Mouse (Mus musculus) liver, embryonic 16.5 days (tissue): ENCODE data around the gene 4933406M09Rik. TPM values are rescaled to one million over a fixed set of nuclear protein-coding genes. Genes with fewer than 3 reads are reported as not detected.

Experiments used
- ATAC-seq: fragments of 200-750 bp; cut with Nextera tagmentation; 2 replicates; pipeline ENCODE4 v1.8.0; 2017; ENCODE audit warnings: low read depth, mild to moderate bottlenecking, moderate number of reproducible peaks, moderate library complexity
- H3K27ac ChIP-seq: fragments of 300-500 bp; sonication (generic); 2 replicates; pipeline ENCODE4 v1.5.1; 2014; ENCODE audit warnings: mild to moderate bottlenecking, low read length
- H3K27me3 ChIP-seq: fragments of 300-500 bp; sonication (generic); 2 replicates; pipeline ENCODE4 v1.6.1; 2014; ENCODE audit warnings: low read depth, low read length, mixed read lengths; ENCODE audit not compliant: control insufficient read depth, insufficient read depth
- H3K36me3 ChIP-seq: fragments of 300-500 bp; sonication (generic); 2 replicates; pipeline ENCODE4 v1.6.1; 2014; ENCODE audit warnings: mild to moderate bottlenecking; ENCODE audit not compliant: control insufficient read depth, insufficient read depth
- H3K4me1 ChIP-seq: fragments of 300-500 bp; sonication (generic); 2 replicates; pipeline ENCODE4 v1.6.1; 2014; ENCODE audit warnings: low read depth, low read length, mixed read lengths; ENCODE audit not compliant: control insufficient read depth
- H3K4me2 ChIP-seq: fragments of 300-500 bp; sonication (generic); 2 replicates; pipeline ENCODE4 v1.6.1; 2014; ENCODE audit warnings: low read depth, low read length, mixed read lengths
- H3K4me3 ChIP-seq: fragments of 300-500 bp; sonication (generic); 2 replicates; pipeline ENCODE4 v1.5.1; 2014; ENCODE audit warnings: low read depth, mild to moderate bottlenecking, low read length
- H3K9ac ChIP-seq: fragments of 300-500 bp; sonication (generic); 2 replicates; pipeline ENCODE4 v1.6.1; 2014; ENCODE audit warnings: low read depth, low read length
- H3K9me3 ChIP-seq: fragments of 300-500 bp; sonication (generic); replicated peaks from 2 replicates; pipeline ENCODE4 v1.6.1; 2016; ENCODE audit warnings: low read length; ENCODE audit not compliant: control insufficient read depth
- WGBS: fragments of 180-500 bp; shearing (Covaris S2); extraction: QIAGEN DNeasy Blood & Tissue Kit; methylation state at CpG from one replicate; pipeline ENCODE4 v1.1.7; 2014; ENCODE audit not compliant: insufficient replicate concordance; 5-methylcytosine and 5-hydroxymethylcytosine counted together
- polyA plus RNA-seq: library from polyadenylated mRNA; unstranded; fragments of >200 nt; fragmentation: Nextera tagmentation; extraction: Ambion mirVana; gene quantifications from 2 replicates; pipeline ENCODE4 v1.2.1, GENCODE M21; 2015

The 4933406M09Rik gene
- polyA plus RNA-seq = not detected in 2 replicates

DNA sequence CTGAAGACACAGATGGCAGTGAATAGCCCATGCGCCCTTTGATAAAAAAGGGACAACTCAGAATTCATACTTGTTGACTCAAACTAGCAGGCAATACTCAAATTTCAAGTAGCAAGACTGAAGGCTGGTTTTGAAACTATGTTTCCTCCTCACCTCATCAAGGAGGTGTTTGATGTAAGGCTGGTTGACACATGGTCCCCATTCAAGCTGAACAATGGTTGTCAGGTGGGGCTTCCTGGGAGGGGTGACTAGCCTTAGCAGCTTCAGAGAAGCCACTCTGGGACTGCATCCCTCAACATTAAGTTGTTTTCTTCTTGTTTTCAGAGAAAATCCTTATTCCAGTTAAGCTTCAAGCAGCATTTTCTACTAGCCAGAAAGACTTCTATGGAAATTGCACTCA, at the start of gene 4933406M09Rik:
4933406M09Rik (plus strand) TSS at position 275 of the 400 bp plus-strand sequence.
- H3K4me1 ChIP-seq = peaks cover 7% of the 10 kb centered on the region; the same call in 1 of the 2 replicates
- H3K9me3 ChIP-seq = no peaks in the 10 kb centered on the region
- no peak within 1 kb of the TSS for H3K4me3 ChIP-seq
- 79% methylated on average over 1 of the region's 1 CpGs for WGBS
- H3K4me2 ChIP-seq = no peak within 1 kb of the TSS
- H3K27me3 ChIP-seq = peaks cover 13% of the 10 kb centered on the region
- no peaks in the 10 kb centered on the region for H3K36me3 ChIP-seq
- no peak within 1 kb of the TSS for H3K9ac ChIP-seq
- no peak for ATAC-seq
- no peak within 1 kb of the TSS for H3K27ac ChIP-seq

DNA sequence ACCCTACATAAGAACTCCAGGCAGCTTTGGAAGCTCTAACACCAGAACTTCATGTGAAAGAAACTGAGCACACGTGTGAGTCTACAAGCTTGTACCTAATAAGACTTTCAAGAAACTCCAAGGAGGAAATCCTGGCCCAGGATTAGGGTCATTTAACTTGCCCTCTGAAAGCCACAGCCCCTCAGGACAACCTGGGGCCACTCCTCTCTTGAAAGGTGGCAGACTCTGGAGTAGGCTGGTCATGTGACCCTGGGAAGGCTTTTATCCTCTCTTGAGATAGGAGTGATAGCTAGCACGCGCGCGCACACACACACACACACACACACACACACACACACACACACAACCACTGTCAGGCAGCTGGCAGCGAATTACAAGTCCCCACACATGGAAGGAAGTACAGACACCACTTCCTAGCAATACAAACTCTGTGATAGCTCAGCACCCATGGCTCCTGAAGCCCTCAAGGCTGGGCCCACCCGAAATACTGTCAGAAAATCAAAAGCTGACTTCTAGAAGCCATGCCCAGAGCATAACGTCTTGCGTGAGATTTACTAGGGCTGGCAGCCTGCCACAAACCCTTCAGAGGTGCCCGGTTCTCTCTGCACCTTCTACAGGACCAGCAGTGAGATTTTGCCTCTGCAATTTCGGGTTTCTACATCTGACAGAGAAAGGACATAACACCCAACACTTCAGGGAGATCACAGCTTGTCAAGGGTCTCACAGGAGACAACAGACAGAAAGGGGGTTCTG, 48.6 kb upstream of the 4933406M09Rik start:
- Histone ChIP-seq H3K9ac (no peak overlapping the region), H3K4me2 (no peak overlapping the region), H3K4me1 (no peaks in the 10 kb centered on the region), H3K36me3 (no peaks in the 10 kb centered on the region), H3K4me3 (no peak overlapping the region), H3K27ac (no peak overlapping the region), H3K9me3 (no peaks in the 10 kb centered on the region), H3K27me3 (no peaks in the 10 kb centered on the region; the same call in 1 of the 2 replicates)
- WGBS = 61% methylated on average over 11 of the region's 11 CpGs
- no peak for ATAC-seq

DNA sequence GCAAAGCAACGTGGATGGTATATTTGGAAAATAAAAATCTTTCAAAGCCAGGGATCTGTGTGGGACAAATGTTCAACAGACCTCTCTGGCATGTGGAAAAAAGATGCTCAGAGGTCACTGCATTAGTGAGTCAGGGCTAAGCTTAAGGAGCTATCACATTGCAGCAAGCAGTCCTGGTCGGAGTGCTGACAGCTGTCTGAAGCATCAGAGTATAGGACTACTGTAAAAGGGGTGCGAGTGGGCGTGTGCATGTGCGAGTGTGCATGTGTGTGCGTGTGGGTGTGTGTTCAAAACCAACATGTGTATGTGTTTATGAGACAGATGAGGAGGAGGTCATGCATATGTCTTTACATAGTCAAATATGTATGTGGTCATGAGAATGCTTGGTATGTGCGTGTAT, 46.6 kb upstream of the 4933406M09Rik start:
- peaks cover 4% of the 10 kb centered on the region; the same call in 1 of the 2 replicates for H3K27me3 ChIP-seq

DNA sequence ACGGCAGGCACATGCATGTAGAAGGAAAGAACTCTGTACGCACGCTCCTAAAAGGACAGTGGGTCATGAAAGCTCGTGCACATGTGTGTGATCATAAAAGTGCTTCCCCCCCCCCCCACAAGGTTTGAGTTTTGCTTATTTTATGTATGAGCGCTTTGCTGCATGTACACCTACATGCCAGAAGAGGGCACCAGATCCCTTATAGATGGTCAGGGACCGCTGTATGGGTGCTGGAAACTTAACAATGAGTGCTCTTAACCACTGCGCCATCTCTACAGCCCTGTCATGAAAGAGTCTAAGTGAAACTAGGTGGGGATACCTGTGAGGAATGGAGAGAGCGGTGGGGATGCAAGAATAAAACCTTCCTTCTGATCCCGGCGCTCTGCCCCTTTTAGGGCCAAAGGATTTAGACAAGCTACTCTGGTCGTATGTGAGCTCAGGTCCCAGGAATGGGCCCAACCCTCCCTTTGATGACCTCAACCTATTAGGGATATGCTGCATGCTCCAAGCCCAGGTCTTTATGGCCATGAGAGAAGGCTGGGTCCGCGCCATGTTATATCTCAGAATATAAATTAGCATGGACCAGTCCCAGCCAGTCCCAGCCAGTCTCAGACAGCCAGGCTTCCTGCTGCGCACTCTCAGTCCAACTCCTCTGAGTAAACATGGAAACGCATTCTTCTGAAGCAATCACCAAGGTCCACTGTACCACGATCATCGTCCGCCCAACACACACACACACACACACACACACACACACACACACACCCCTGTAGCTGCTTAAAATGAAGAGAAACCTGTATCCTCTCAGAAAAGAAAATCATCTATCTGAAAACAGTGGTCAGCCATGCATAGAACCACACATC, 45.8 kb upstream of the 4933406M09Rik start:
- H3K9ac ChIP-seq = no peak overlapping the region
- H3K36me3 ChIP-seq = no peaks in the 10 kb centered on the region
- peaks cover 4% of the 10 kb centered on the region; the same call in 1 of the 2 replicates for H3K27me3 ChIP-seq
- no peak overlapping the region for H3K4me2 ChIP-seq
- ATAC-seq = peak; percentile 42; the same call in 1 of the 2 replicates
- 82% methylated on average over 18 of the region's 18 CpGs for WGBS
- H3K4me3 ChIP-seq = no peak overlapping the region
- no peak overlapping the region for H3K27ac ChIP-seq
- no peaks in the 10 kb centered on the region for H3K9me3 ChIP-seq
- H3K4me1 ChIP-seq = peaks cover 8% of the 10 kb centered on the region

More for the DNA sequence above, 46.6 kb upstream of the 4933406M09Rik start:
- Histone ChIP-seq H3K9me3 (no peaks in the 10 kb centered on the region), H3K4me1 (peaks cover under 1% of the 10 kb centered on the region), H3K4me3 (no peak overlapping the region), H3K9ac (no peak overlapping the region), H3K27ac (no peak overlapping the region), H3K36me3 (no peaks in the 10 kb centered on the region), H3K4me2 (no peak overlapping the region)
- 80% methylated on average over 7 of the region's 7 CpGs for WGBS
- no peak for ATAC-seq

DNA sequence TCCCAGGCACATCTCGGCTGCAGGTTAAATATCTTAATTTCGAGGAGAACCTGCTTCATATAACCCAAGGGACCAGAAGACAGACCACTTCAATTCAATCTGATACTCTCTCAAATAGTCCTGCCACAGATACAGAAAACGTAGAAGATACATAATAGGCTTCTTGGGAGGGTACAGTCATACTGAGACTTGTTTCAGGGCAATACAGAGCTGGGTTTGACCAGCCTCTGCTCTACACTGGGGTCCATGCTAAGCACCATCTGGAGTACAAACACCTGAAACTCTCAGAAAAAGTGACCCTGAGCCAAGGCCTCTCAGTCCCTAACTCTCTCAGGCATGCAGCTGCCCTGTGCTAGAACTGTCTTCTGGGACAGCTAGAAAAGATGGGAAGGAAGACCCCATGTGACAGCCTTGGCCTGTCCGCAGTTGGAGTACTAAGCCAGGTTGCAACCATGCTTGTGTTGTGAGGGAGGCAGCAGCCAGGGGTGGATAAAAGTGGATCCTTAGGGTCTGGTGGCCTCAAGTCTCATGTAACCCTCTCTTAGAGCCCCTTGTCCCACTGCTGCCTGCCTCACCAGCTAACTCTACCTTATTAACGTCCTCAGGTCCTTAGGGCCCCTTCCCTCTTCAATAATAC, 44.0 kb upstream of the 4933406M09Rik start:
- Histone ChIP-seq H3K9ac (no peak overlapping the region), H3K9me3 (no peaks in the 10 kb centered on the region), H3K4me1 (peaks cover 8% of the 10 kb centered on the region), H3K4me2 (no peak overlapping the region), H3K36me3 (0 out of 2 replicates have a peak, but pooled peaks cover 7% of the 10 kb centered on the region), H3K27ac (no peak overlapping the region), H3K4me3 (no peak overlapping the region), H3K27me3 (peaks cover 4% of the 10 kb centered on the region; the same call in 1 of the 2 replicates)
- ATAC-seq = no peak
- WGBS = 59% methylated on average over 5 of the region's 5 CpGs

DNA sequence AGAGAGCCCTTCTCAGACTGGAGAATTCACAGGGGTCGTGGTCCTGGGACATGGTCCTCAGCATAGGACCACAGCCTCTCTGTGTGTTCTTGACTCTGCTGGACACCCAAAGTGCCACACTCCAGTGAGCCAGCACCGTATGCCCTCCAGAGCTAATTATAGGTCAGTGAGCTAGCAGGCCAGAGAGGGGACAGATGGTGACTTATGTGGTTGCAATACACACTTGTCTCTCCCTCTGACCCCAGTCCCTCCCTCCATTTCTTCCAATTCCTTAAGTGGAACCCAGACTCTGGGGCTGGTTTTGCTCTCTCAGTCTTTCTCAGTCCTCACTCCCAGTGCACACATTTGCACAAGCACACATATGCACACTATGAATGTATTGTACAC, 43.5 kb upstream of the 4933406M09Rik start:
- H3K4me1 ChIP-seq = peaks cover 8% of the 10 kb centered on the region
- peaks cover 4% of the 10 kb centered on the region; the same call in 1 of the 2 replicates for H3K27me3 ChIP-seq
- no peak overlapping the region for H3K9ac ChIP-seq
- H3K4me2 ChIP-seq = no peak overlapping the region
- H3K4me3 ChIP-seq = no peak overlapping the region
- no peak overlapping the region for H3K27ac ChIP-seq
- H3K9me3 ChIP-seq = no peaks in the 10 kb centered on the region
- 0 out of 2 replicates have a peak, but pooled peaks cover 7% of the 10 kb centered on the region for H3K36me3 ChIP-seq
- no peak for ATAC-seq
- WGBS = 60% methylated on average over 2 of the region's 2 CpGs

DNA sequence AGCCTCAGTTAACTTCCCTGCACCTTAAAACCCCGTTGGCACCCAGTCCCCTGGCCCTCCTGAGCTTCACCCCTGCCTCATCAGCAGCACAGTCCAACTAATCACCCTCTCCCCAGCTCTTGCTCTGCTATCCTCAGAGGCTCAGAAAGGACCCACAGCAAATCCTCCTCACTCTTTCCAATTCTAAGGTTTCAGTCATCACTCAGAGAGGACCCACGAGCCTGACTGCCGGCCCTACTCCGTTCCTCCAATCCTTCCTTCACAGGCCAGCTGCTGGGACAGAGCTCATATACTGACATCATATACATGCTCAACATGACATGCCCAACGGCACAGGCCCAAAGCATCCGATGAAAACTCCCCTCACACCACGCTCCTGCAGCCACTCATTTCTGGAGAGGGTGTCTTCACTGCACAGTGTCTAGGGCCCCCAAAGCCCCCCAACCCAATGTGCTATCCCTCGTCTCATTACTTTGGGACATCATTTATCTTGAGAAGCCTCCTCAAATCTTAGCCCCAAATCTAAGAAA, 42.9 kb upstream of the 4933406M09Rik start:
- ATAC-seq = no peak

DNA sequence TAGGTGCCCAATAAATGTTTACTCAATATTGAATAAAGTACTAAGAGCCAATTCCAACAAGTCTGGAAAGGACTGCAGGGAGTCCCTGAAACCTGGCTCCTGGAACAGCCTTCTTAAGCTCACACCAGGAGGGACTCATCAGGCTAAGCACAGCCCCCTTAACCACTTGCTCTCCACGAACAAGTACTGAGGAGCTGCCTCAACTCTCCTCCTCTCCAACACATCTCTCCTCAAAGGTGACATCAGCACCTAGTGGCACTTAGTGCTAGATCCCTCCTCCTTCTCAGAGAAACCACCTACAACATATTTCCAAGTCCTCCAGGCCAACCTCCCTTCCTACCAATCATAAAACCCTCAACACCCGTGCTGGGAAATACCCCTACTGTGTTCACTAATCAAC, 42.2 kb upstream of the 4933406M09Rik start:
- Histone ChIP-seq H3K9me3 (no peaks in the 10 kb centered on the region), H3K4me3 (no peak overlapping the region), H3K4me2 (no peak overlapping the region), H3K36me3 (peaks cover 11% of the 10 kb centered on the region), H3K4me1 (peaks cover 8% of the 10 kb centered on the region), H3K27ac (no peak overlapping the region), H3K27me3 (peaks cover 4% of the 10 kb centered on the region; the same call in 1 of the 2 replicates), H3K9ac (no peak overlapping the region)
- no peak for ATAC-seq
- 16% methylated on average over 2 of the region's 2 CpGs for WGBS

More for the DNA sequence above, 42.9 kb upstream of the 4933406M09Rik start:
- 73% methylated on average over 8 of the region's 8 CpGs for WGBS
- peaks cover 9% of the 10 kb centered on the region for H3K36me3 ChIP-seq
- H3K4me3 ChIP-seq = no peak overlapping the region
- H3K27me3 ChIP-seq = peaks cover 4% of the 10 kb centered on the region; the same call in 1 of the 2 replicates
- no peak overlapping the region for H3K27ac ChIP-seq
- H3K4me1 ChIP-seq = peaks cover 8% of the 10 kb centered on the region
- no peaks in the 10 kb centered on the region for H3K9me3 ChIP-seq
- H3K9ac ChIP-seq = no peak overlapping the region
- H3K4me2 ChIP-seq = no peak overlapping the region
